Mouse (Mus musculus) cerebral cortex, adult 2 months (tissue): Measurements from ENCODE around the gene Sytl5.

Experiments used
- WGBS: fragments of 180-500 bp; shearing (Covaris S2); methylation state at CpG from one replicate; pipeline ENCODE4 v1.1.7; 2018; 5-methylcytosine and 5-hydroxymethylcytosine counted together

The Sytl5 gene

GRCm38 (mm10) chrX:9885322-9885721, at the start of gene Sytl5:
Gene Sytl5 (plus strand): TSS chrX:9885622.
- 83% methylated on average over 2 of the region's 2 CpGs for WGBS

- 89% methylated on average over 3 of the region's 3 CpGs for WGBS
These were observed 38.8 kb upstream of the Sytl5 start, which contains the start of gene Hypm for GRCm38 (mm10) chrX:9846628-9847027. Gene Hypm (plus strand): TSS chrX:9846928.

DNA sequence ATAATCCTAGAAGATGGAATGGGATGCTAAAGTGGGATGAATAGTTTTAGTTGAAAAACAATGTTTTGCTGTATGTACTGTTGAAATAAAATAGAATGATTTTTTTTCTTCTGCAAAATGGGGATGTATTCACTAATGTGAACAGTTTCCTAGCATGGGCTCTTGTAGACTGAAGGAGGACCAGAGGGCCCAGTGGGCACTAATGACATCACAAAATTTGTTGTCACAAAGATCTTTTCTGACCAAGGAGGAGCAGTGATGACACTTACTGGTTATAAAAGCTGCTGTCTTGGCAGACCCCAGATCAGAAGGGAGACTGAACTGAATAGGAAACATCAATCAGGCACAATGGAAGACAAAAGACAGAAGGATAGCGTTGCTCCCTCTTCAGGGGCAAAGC, 36.0 kb upstream of the Sytl5 start, which contains the start of gene H2al3:
H2al3 (plus strand) TSS at position 301 of the 400 bp plus-strand sequence.
- WGBS = 54% methylated on average over 1 of the region's 1 CpGs

GRCm38 (mm10) chrX:9861859-9862258, 23.6 kb upstream of the Sytl5 start:
- WGBS = 87% methylated on average over 2 of the region's 2 CpGs

- 88% methylated on average over 2 of the region's 2 CpGs for WGBS
These were observed 9.9 kb upstream of the Sytl5 start for GRCm38 (mm10) chrX:9875519-9875918.

GRCm38 (mm10) chrX:9909572-9909971, 24.1 kb downstream of the Sytl5 start:
- WGBS = 65% methylated on average over 2 of the region's 2 CpGs

- whole genome bisulfite sequencing = 85% methylated on average over 1 of the region's 1 CpGs
These were observed 115.3 kb downstream of the Sytl5 start for GRCm38 (mm10) chrX:10000718-10001117.

GRCm38 (mm10) chrX:10005946-10006345, 120.5 kb downstream of the Sytl5 start:
- 40% methylated on average over 1 of the region's 1 CpGs for WGBS

- 90% methylated on average over 1 of the region's 1 CpGs for WGBS
These were observed 122.4 kb downstream of the Sytl5 start for GRCm38 (mm10) chrX:10007675-10008270.
